Mouse (Mus musculus): ENCODE data around the gene Nes. TPM values are rescaled to one million over a fixed set of nuclear protein-coding genes. Genes with fewer than 3 reads are reported as not detected.

Gene Nes
- polyA plus RNA-seq, 1 experiment from 2014 or later: 14.1 TPM

- WGBS: 10% methylated on average over 6 of the region's 6 CpGs
Observed at GRCm38 (mm10) chr3:88010634-88011265, 39.9 kb downstream of the Nes start.

GRCm38 (mm10) chr3:88022322-88023191 is 51.7 kb downstream of the Nes start:
- WGBS: under 1% methylated on average over 64 of the region's 66 CpGs

More at GRCm38 (mm10) chr3:88010634-88011265, 39.9 kb downstream of the Nes start:
- no peak overlapping the region for H3K4me2 ChIP-seq (ENCODE audit: low read length)
- no peaks in the 10 kb centered on the region for H3K36me3 ChIP-seq (ENCODE audit: control insufficient read depth, insufficient read depth, low read length)
- H3K27me3 ChIP-seq (ENCODE audit: control insufficient read depth, insufficient read depth, low read depth, low read length): peaks cover 5% of the 10 kb centered on the region
- H3K27ac ChIP-seq (ENCODE audit: low read length): no peak overlapping the region
- no peaks in the 10 kb centered on the region for H3K4me1 ChIP-seq (ENCODE audit: control insufficient read depth, insufficient read depth, low read length)
- no peak overlapping the region for H3K4me3 ChIP-seq (ENCODE audit: low read depth, low read length)
- no peak for ATAC-seq
- no peak overlapping the region for H3K9ac ChIP-seq (ENCODE audit: low read depth, low read length)
- H3K9me3 ChIP-seq (replicated peaks; ENCODE audit: control insufficient read depth, low read length, poor library complexity, severe bottlenecking): no peaks in the 10 kb centered on the region

GRCm38 (mm10) chr3:88023192-88024074 is 52.6 kb downstream of the Nes start:
- Histone ChIP-seq H3K27me3 (ENCODE audit: control insufficient read depth, insufficient read depth, low read depth, low read length) (peaks cover 59% of the 10 kb centered on the region), H3K4me1 (ENCODE audit: control insufficient read depth, insufficient read depth, low read length) (peaks cover 11% of the 10 kb centered on the region; the same call in 1 of the 2 replicates), H3K9me3 (replicated peaks; ENCODE audit: control insufficient read depth, low read length, poor library complexity, severe bottlenecking) (no peaks in the 10 kb centered on the region), H3K4me2 (ENCODE audit: low read length) (peak overlapping the region; percentile 87), H3K27ac (ENCODE audit: low read length) (no peak overlapping the region), H3K36me3 (ENCODE audit: control insufficient read depth, insufficient read depth, low read length) (no peaks in the 10 kb centered on the region), H3K4me3 (ENCODE audit: low read depth, low read length) (peak overlapping the region; percentile 63), H3K9ac (ENCODE audit: low read depth, low read length) (peak overlapping the region; percentile 64)
- WGBS: under 1% methylated on average over 81 of the region's 81 CpGs
- ATAC-seq: peak; percentile 74

More at GRCm38 (mm10) chr3:88022322-88023191, 51.7 kb downstream of the Nes start:
- Histone ChIP-seq H3K27ac (ENCODE audit: low read length) (no peak overlapping the region), H3K27me3 (ENCODE audit: control insufficient read depth, insufficient read depth, low read depth, low read length) (peaks cover 59% of the 10 kb centered on the region), H3K36me3 (ENCODE audit: control insufficient read depth, insufficient read depth, low read length) (no peaks in the 10 kb centered on the region), H3K4me3 (ENCODE audit: low read depth, low read length) (peak overlapping the region; percentile 63), H3K9ac (ENCODE audit: low read depth, low read length) (peak overlapping the region; percentile 64), H3K4me1 (ENCODE audit: control insufficient read depth, insufficient read depth, low read length) (peaks cover 11% of the 10 kb centered on the region; the same call in 1 of the 2 replicates), H3K4me2 (ENCODE audit: low read length) (peak overlapping the region; percentile 87), H3K9me3 (replicated peaks; ENCODE audit: control insufficient read depth, low read length, poor library complexity, severe bottlenecking) (no peaks in the 10 kb centered on the region)
- ATAC-seq: peak; percentile 88

- ATAC-seq: no peak
- Histone ChIP-seq H3K4me1 (ENCODE audit: control insufficient read depth, insufficient read depth, low read length) (peaks cover 11% of the 10 kb centered on the region; the same call in 1 of the 2 replicates), H3K4me3 (ENCODE audit: low read depth, low read length) (no peak overlapping the region), H3K27me3 (ENCODE audit: control insufficient read depth, insufficient read depth, low read depth, low read length) (peaks cover 47% of the 10 kb centered on the region), H3K9ac (ENCODE audit: low read depth, low read length) (no peak overlapping the region), H3K4me2 (ENCODE audit: low read length) (no peak overlapping the region), H3K36me3 (ENCODE audit: control insufficient read depth, insufficient read depth, low read length) (no peaks in the 10 kb centered on the region), H3K9me3 (replicated peaks; ENCODE audit: control insufficient read depth, low read length, poor library complexity, severe bottlenecking) (no peaks in the 10 kb centered on the region), H3K27ac (ENCODE audit: low read length) (no peak overlapping the region)
- 60% methylated on average over 7 of the region's 7 CpGs for WGBS
Observed at GRCm38 (mm10) chr3:88026823-88027222, 55.9 kb downstream of the Nes start.

- ATAC-seq: no peak
- Histone ChIP-seq H3K9ac (ENCODE audit: low read depth, low read length) (no peak within 1 kb of the TSS), H3K27me3 (ENCODE audit: control insufficient read depth, insufficient read depth, low read depth, low read length) (peaks cover 43% of the 10 kb centered on the region), H3K27ac (ENCODE audit: low read length) (no peak within 1 kb of the TSS), H3K4me1 (ENCODE audit: control insufficient read depth, insufficient read depth, low read length) (peaks cover 11% of the 10 kb centered on the region; the same call in 1 of the 2 replicates), H3K4me2 (ENCODE audit: low read length) (no peak within 1 kb of the TSS), H3K4me3 (ENCODE audit: low read depth, low read length) (no peak within 1 kb of the TSS), H3K36me3 (ENCODE audit: control insufficient read depth, insufficient read depth, low read length) (no peaks in the 10 kb centered on the region), H3K9me3 (replicated peaks; ENCODE audit: control insufficient read depth, low read length, poor library complexity, severe bottlenecking) (no peaks in the 10 kb centered on the region)
- WGBS: 47% methylated on average over 5 of the region's 5 CpGs
Observed at GRCm38 (mm10) chr3:88027434-88028186, 56.7 kb downstream of the Nes start, which contains the start of gene Hapln2. Gene Hapln2 (minus strand): TSS chr3:88027583.

Other genes with a start within 250 kb of the Nes start
- 1.3 TPM in 2 replicates for gene Lrrc71, start 222.5 kb upstream of the Nes start, polyA plus RNA-seq (2015; fragmentation: Nextera tagmentation; extraction: Ambion mirVana)
- gene Ntrk1, start 175.9 kb upstream of the Nes start, polyA plus RNA-seq (2015; fragmentation: Nextera tagmentation; extraction: Ambion mirVana): 1.3 and 1.4 TPM in 2 replicates
- gene Insrr, start 174.1 kb upstream of the Nes start, polyA plus RNA-seq (2015; fragmentation: Nextera tagmentation; extraction: Ambion mirVana): 0.43 and 0.86 TPM in 2 replicates
- gene Pear1, start 146.8 kb upstream of the Nes start, polyA plus RNA-seq (2015; fragmentation: Nextera tagmentation; extraction: Ambion mirVana): 6.6 and 6.7 TPM in 2 replicates
- not detected in 2 replicates for gene Sh2d2a, start 124.3 kb upstream of the Nes start, polyA plus RNA-seq (2015; fragmentation: Nextera tagmentation; extraction: Ambion mirVana)
- gene Prcc, start 85.5 kb upstream of the Nes start, polyA plus RNA-seq (2015; fragmentation: Nextera tagmentation; extraction: Ambion mirVana): 15.3 and 16.3 TPM in 2 replicates
- 144 and 154 TPM in 2 replicates for gene Hdgf, start 64.8 kb upstream of the Nes start, polyA plus RNA-seq (2015; fragmentation: Nextera tagmentation; extraction: Ambion mirVana)
- gene Mrpl24, start 51.6 kb upstream of the Nes start, polyA plus RNA-seq (2015; fragmentation: Nextera tagmentation; extraction: Ambion mirVana): 47.8 and 51.6 TPM in 2 replicates
- 24.9 and 28.6 TPM in 2 replicates for gene Isg20l2, start 40.8 kb upstream of the Nes start, polyA plus RNA-seq (2015; fragmentation: Nextera tagmentation; extraction: Ambion mirVana)
- gene Rrnad1, start 40.4 kb upstream of the Nes start, polyA plus RNA-seq (2015; fragmentation: Nextera tagmentation; extraction: Ambion mirVana): 20.5 and 23.2 TPM in 2 replicates
- gene Crabp2, start 22.4 kb upstream of the Nes start, polyA plus RNA-seq (2015; fragmentation: Nextera tagmentation; extraction: Ambion mirVana): 42.5 and 44.4 TPM in 2 replicates
- gene Bcan, start 29.2 kb downstream of the Nes start, polyA plus RNA-seq (2015; fragmentation: Nextera tagmentation; extraction: Ambion mirVana): 51.5 and 96.9 TPM in 2 replicates
- 0.37 and 0.74 TPM in 2 replicates for gene Hapln2, start 56.5 kb downstream of the Nes start, polyA plus RNA-seq (2015; fragmentation: Nextera tagmentation; extraction: Ambion mirVana)
- gene Gpatch4, start 72.0 kb downstream of the Nes start, polyA plus RNA-seq (2015; fragmentation: Nextera tagmentation; extraction: Ambion mirVana): 30.4 and 35.9 TPM in 2 replicates
- 148 and 166 TPM in 2 replicates for gene Naxe, start 87.4 kb downstream of the Nes start, polyA plus RNA-seq (2015; fragmentation: Nextera tagmentation; extraction: Ambion mirVana)
- not detected in 2 replicates for gene Ttc24, start 107.2 kb downstream of the Nes start, polyA plus RNA-seq (2015; fragmentation: Nextera tagmentation; extraction: Ambion mirVana)
- gene Iqgap3, start 110.9 kb downstream of the Nes start, polyA plus RNA-seq (2015; fragmentation: Nextera tagmentation; extraction: Ambion mirVana): 1.8 and 2.3 TPM in 2 replicates
- gene Mef2d, start 171.3 kb downstream of the Nes start, polyA plus RNA-seq (2015; fragmentation: Nextera tagmentation; extraction: Ambion mirVana): 21.6 and 22.5 TPM in 2 replicates